Mouse (Mus musculus) neural tube, embryonic 15.5 days (tissue): Measurements from ENCODE around the gene Zfp319. TPM values are rescaled to one million over a fixed set of nuclear protein-coding genes. Genes with fewer than 3 reads are reported as not detected.
A peak's percentile ranks its signal among the peaks of the same experiment; 100 is the strongest.

Source experiments
- ATAC-seq: fragments of 200-750 bp; cut with Nextera tagmentation; 2 replicates; pipeline ENCODE4 v1.8.0; 2017; ENCODE audit warnings: mild to moderate bottlenecking, moderate TSS enrichment, moderate library complexity; ENCODE audit not compliant: low FRiP score
- H3K27ac ChIP-seq: fragments of 300-500 bp; sonication (generic); replicated peaks from 2 replicates; pipeline ENCODE4 v1.5.1; 2015; ENCODE audit warnings: mild to moderate bottlenecking, inconsistent platforms
- H3K27me3 ChIP-seq: fragments of 300-500 bp; sonication (generic); replicated peaks from 2 replicates; pipeline ENCODE4 v1.6.1; 2015; ENCODE audit warnings: inconsistent platforms
- H3K36me3 ChIP-seq: fragments of 300-500 bp; sonication (generic); 2 replicates; pipeline ENCODE4 v1.6.1; 2015; ENCODE audit warnings: inconsistent platforms
- H3K4me1 ChIP-seq: fragments of 300-500 bp; sonication (generic); 2 replicates; pipeline ENCODE4 v1.6.1; 2015; ENCODE audit warnings: inconsistent platforms
- H3K4me2 ChIP-seq: fragments of 300-500 bp; sonication (generic); 2 replicates; pipeline ENCODE4 v1.6.1; 2015; ENCODE audit warnings: inconsistent platforms, mild to moderate bottlenecking, moderate library complexity
- H3K4me3 ChIP-seq: fragments of 300-500 bp; sonication (generic); replicated peaks from 2 replicates; pipeline ENCODE4 v1.5.1; 2015; ENCODE audit warnings: mild to moderate bottlenecking, inconsistent platforms
- H3K9ac ChIP-seq: fragments of 300-500 bp; sonication (generic); replicated peaks from 2 replicates; pipeline ENCODE4 v1.6.1; 2015; ENCODE audit warnings: mild to moderate bottlenecking, inconsistent platforms
- H3K9me3 ChIP-seq: fragments of 300-500 bp; sonication (generic); replicated peaks from 2 replicates; pipeline ENCODE4 v1.6.1; 2016; ENCODE audit warnings: inconsistent platforms
- WGBS: fragments of 180-500 bp; shearing (Covaris S2); methylation state at CpG from one replicate; pipeline ENCODE4 v1.1.7; 2015; ENCODE audit warnings: mixed read lengths; 5-methylcytosine and 5-hydroxymethylcytosine counted together
- polyA plus RNA-seq: library from polyadenylated mRNA; unstranded; fragments of >200 nt; fragmentation: Nextera tagmentation; extraction: Ambion mirVana; gene quantifications from 2 replicates; pipeline ENCODE4 v1.2.1, GENCODE M21; 2015

Gene Zfp319
- polyA plus RNA-seq, 1 experiment from 2014 or later = 12.6 TPM

- Histone ChIP-seq H3K4me2 (no peak overlapping the region), H3K4me1 (peaks cover 38% of the 10 kb centered on the region), H3K27me3 (no peaks in the 10 kb centered on the region), H3K36me3 (peaks cover 32% of the 10 kb centered on the region), H3K9me3 (no peaks in the 10 kb centered on the region), H3K27ac (0 out of 2 replicates have a peak overlapping the region, but pooled peaks have one; percentile 5), H3K9ac (no peak overlapping the region), H3K4me3 (no peak overlapping the region)
- ATAC-seq = peak; percentile 49
- 17% methylated on average over 8 of the region's 8 CpGs for WGBS
These were observed 15.1 kb upstream of the Zfp319 start for GRCm38 (mm10) chr8:95346643-95347545.

- WGBS = 77% methylated on average over 6 of the region's 6 CpGs
- Histone ChIP-seq H3K4me1 (peaks cover 21% of the 10 kb centered on the region), H3K4me3 (no peak overlapping the region), H3K9me3 (no peaks in the 10 kb centered on the region), H3K27ac (no peak overlapping the region), H3K27me3 (no peaks in the 10 kb centered on the region), H3K4me2 (no peak overlapping the region), H3K36me3 (peaks cover 45% of the 10 kb centered on the region), H3K9ac (no peak overlapping the region)
- ATAC-seq = no peak
These were observed 12.9 kb upstream of the Zfp319 start for GRCm38 (mm10) chr8:95344668-95345067.

- H3K27ac ChIP-seq = no peak overlapping the region
- no peaks in the 10 kb centered on the region for H3K4me1 ChIP-seq
- no peak overlapping the region for H3K4me3 ChIP-seq
- 72% methylated on average over 5 of the region's 5 CpGs for WGBS
- no peak overlapping the region for H3K4me2 ChIP-seq
- H3K36me3 ChIP-seq = peaks cover 67% of the 10 kb centered on the region
- no peaks in the 10 kb centered on the region for H3K27me3 ChIP-seq
- no peaks in the 10 kb centered on the region for H3K9me3 ChIP-seq
- ATAC-seq = no peak
- H3K9ac ChIP-seq = no peak overlapping the region
These were observed 10.0 kb upstream of the Zfp319 start for GRCm38 (mm10) chr8:95341721-95342120.

- H3K9ac ChIP-seq = no peak overlapping the region
- H3K4me1 ChIP-seq = peaks cover 11% of the 10 kb centered on the region
- H3K27me3 ChIP-seq = no peaks in the 10 kb centered on the region
- ATAC-seq = no peak
- H3K36me3 ChIP-seq = peaks cover 42% of the 10 kb centered on the region
- no peak overlapping the region for H3K4me2 ChIP-seq
- no peak overlapping the region for H3K27ac ChIP-seq
- no peak overlapping the region for H3K4me3 ChIP-seq
- no peaks in the 10 kb centered on the region for H3K9me3 ChIP-seq
These were observed 4.6 kb upstream of the Zfp319 start for GRCm38 (mm10) chr8:95336363-95336762.

GRCm38 (mm10) chr8:95335706-95336105 is 4.0 kb upstream of the Zfp319 start:
- H3K9me3 ChIP-seq = no peaks in the 10 kb centered on the region
- H3K4me3 ChIP-seq = no peak overlapping the region
- no peak overlapping the region for H3K27ac ChIP-seq
- 92% methylated on average over 1 of the region's 1 CpGs for WGBS
- peaks cover 12% of the 10 kb centered on the region for H3K4me1 ChIP-seq
- no peak for ATAC-seq
- H3K4me2 ChIP-seq = no peak overlapping the region
- H3K27me3 ChIP-seq = no peaks in the 10 kb centered on the region
- no peak overlapping the region for H3K9ac ChIP-seq
- H3K36me3 ChIP-seq = peaks cover 39% of the 10 kb centered on the region

- Histone ChIP-seq H3K9ac (peak overlapping the region; percentile 89), H3K27ac (peak overlapping the region; percentile 94), H3K9me3 (no peaks in the 10 kb centered on the region), H3K36me3 (peaks cover 36% of the 10 kb centered on the region), H3K27me3 (no peaks in the 10 kb centered on the region), H3K4me3 (peak overlapping the region; percentile 91), H3K4me1 (peaks cover 28% of the 10 kb centered on the region), H3K4me2 (peak overlapping the region; percentile 61)
- no peak for ATAC-seq
- WGBS = 21% methylated on average over 21 of the region's 21 CpGs
These were observed 868 bp upstream of the Zfp319 start for GRCm38 (mm10) chr8:95332437-95333199.

- H3K36me3 ChIP-seq = peaks cover 43% of the 10 kb centered on the region
- no peaks in the 10 kb centered on the region for H3K9me3 ChIP-seq
- H3K4me2 ChIP-seq = peak overlapping the region; percentile 61
- H3K9ac ChIP-seq = peak overlapping the region; percentile 89
- peak overlapping the region; percentile 94 for H3K27ac ChIP-seq
- H3K4me1 ChIP-seq = peaks cover 39% of the 10 kb centered on the region
- peak overlapping the region; percentile 91 for H3K4me3 ChIP-seq
- ATAC-seq = peak; percentile 12
- no peaks in the 10 kb centered on the region for H3K27me3 ChIP-seq
- under 1% methylated on average over 38 of the region's 38 CpGs for WGBS
These were observed 512 bp downstream of the Zfp319 start for GRCm38 (mm10) chr8:95331156-95331719.

- H3K9me3 ChIP-seq = no peaks in the 10 kb centered on the region
- peaks cover 50% of the 10 kb centered on the region for H3K36me3 ChIP-seq
- H3K4me3 ChIP-seq = peak overlapping the region; percentile 91
- no peak for ATAC-seq
- no peaks in the 10 kb centered on the region for H3K27me3 ChIP-seq
- H3K4me2 ChIP-seq = peak overlapping the region; percentile 61
- H3K27ac ChIP-seq = no peak overlapping the region
- H3K9ac ChIP-seq = peak overlapping the region; percentile 89
- H3K4me1 ChIP-seq = peaks cover 42% of the 10 kb centered on the region
- 88% methylated on average over 1 of the region's 1 CpGs for WGBS
These were observed 1.4 kb downstream of the Zfp319 start for GRCm38 (mm10) chr8:95330367-95330766.

GRCm38 (mm10) chr8:95327866-95328465 is 3.8 kb downstream of the Zfp319 start:
- peaks cover 39% of the 10 kb centered on the region for H3K4me1 ChIP-seq
- H3K36me3 ChIP-seq = peaks cover 48% of the 10 kb centered on the region
- no peak overlapping the region for H3K4me3 ChIP-seq
- H3K9me3 ChIP-seq = no peaks in the 10 kb centered on the region
- WGBS = 84% methylated on average over 46 of the region's 46 CpGs
- no peak overlapping the region for H3K27ac ChIP-seq
- no peak overlapping the region for H3K4me2 ChIP-seq
- ATAC-seq = no peak
- H3K27me3 ChIP-seq = no peaks in the 10 kb centered on the region
- H3K9ac ChIP-seq = no peak overlapping the region

- Histone ChIP-seq H3K27ac (no peak overlapping the region), H3K9me3 (no peaks in the 10 kb centered on the region), H3K27me3 (no peaks in the 10 kb centered on the region), H3K4me3 (no peak overlapping the region), H3K4me1 (peaks cover 33% of the 10 kb centered on the region), H3K9ac (no peak overlapping the region), H3K36me3 (peaks cover 48% of the 10 kb centered on the region), H3K4me2 (no peak overlapping the region)
- 95% methylated on average over 5 of the region's 5 CpGs for WGBS
- no peak for ATAC-seq
These were observed 4.9 kb downstream of the Zfp319 start for GRCm38 (mm10) chr8:95326822-95327221.

- peaks cover 34% of the 10 kb centered on the region for H3K4me1 ChIP-seq
- ATAC-seq = no peak
- peaks cover 48% of the 10 kb centered on the region for H3K36me3 ChIP-seq
- WGBS = 54% methylated on average over 5 of the region's 5 CpGs
- H3K4me2 ChIP-seq = no peak overlapping the region
- H3K9me3 ChIP-seq = no peaks in the 10 kb centered on the region
- H3K4me3 ChIP-seq = no peak overlapping the region
- H3K27ac ChIP-seq = peak overlapping the region; percentile 34; the same call in 1 of the 2 replicates
- no peak overlapping the region for H3K9ac ChIP-seq
- no peaks in the 10 kb centered on the region for H3K27me3 ChIP-seq
These were observed 7.1 kb downstream of the Zfp319 start for GRCm38 (mm10) chr8:95324646-95325045.
